Mouse (Mus musculus) lung, postnatal 10 days (tissue): ENCODE data around the gene Nubp2.

Experiments used
- DNase-seq: peaks from one replicate; pipeline ENCODE4 v3.0.0; 2021

The Nubp2 gene

DNA sequence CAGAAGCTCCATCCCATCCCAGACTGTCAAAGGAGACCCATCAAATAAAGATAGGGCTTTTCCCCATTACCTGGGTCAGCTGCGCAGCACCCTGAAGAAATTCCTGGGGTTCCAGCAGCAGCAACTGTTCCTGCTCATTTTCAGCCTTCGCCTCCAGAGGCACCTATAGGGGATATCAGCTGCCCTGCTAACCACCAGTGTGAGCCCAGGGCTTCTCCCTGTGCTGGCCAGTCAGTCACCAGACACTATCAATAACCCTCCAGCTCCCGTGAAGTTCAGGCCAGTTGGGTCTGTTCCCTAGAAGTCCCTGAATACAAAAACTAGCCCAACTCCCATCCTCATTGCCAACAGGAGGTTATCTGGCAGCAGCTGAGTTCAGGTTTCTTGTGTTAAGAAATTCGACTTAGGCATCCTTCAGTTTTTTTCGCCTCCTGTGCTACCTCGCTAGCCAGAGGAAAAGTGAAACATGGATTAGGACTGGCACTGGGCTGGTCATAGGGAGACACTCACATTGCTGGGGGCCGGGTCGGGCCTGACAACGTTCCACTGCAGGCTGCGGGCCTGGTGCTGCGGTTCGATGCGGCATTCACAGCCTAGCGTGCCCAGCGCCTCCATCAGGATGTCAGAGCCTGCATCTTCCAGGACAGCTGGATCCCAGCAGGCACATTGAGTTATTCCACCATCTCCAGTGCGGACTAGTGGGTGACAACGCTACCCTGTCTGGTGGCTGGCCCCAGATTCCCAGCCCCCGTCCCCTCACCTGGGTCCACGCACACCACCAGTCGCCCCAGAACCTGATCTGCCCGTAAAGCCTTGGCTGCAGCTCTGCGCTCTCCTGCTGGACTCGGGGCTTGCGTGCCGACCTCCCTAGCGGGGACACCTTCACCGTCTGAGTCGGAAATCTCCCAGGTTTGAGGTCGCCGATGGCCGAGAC lies 8.2 kb upstream of the Nubp2 start:
- DNase-seq: no peak

DNA sequence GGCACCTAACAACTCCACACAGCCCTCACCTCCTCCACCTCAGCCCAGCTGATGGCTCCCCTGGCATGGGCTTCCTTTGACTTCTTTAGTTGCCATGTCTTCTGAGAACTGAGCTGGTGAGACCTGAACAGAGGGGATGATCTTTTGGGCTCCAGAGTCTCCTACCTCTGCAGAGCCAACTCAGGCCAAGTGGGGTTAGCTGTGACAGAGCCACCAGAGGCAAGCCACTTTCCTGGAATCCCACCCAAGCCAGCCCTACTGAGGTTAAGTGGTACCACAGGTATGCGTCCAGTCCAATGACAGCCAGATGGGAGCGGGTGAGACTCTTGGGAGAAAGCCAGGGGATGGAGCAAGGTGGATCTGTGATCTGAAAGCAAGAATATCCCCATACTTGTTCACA lies 7.1 kb upstream of the Nubp2 start:
- no peak for DNase-seq

DNA sequence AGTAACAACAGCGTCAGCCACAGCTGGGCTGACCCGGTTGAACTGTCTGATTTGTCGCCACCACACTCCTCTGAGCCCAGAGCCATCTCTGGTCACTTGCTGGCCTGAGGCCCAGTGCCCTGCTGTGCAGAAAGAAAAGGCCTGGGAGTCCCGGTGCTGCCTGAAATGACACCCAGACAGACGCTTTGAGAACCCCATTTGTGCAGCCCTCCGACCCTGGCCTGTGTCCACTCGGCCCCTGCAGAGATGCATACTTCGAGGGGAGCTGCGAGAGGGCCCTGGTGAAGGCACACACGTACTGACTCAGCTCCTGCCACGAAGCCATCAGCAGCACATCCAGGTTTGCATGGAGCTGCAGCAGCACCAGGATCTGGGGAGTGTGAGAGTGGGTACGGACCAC lies 6.6 kb upstream of the Nubp2 start:
- no peak for DNase-seq

DNA sequence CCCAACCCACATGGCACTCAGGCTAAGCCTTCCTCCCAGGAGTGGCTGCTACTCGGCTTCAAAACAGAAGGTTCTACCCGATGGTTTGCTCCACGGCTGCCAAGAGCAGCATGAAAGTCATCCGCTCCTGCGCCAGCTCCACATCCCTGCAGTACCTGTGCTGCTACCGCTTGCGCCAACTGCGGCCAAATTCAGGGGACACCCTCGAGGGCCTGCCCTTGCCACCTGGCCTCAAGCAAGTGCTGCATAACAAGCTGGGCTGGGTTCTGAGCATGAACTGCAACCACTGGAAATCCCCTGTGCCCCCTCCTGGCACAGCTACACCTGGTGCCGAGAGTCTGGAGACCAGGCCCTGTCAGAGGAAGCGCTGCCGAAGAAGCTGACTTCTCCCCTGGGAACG lies 5.2 kb upstream of the Nubp2 start:
- peak; percentile 5 for DNase-seq

DNA sequence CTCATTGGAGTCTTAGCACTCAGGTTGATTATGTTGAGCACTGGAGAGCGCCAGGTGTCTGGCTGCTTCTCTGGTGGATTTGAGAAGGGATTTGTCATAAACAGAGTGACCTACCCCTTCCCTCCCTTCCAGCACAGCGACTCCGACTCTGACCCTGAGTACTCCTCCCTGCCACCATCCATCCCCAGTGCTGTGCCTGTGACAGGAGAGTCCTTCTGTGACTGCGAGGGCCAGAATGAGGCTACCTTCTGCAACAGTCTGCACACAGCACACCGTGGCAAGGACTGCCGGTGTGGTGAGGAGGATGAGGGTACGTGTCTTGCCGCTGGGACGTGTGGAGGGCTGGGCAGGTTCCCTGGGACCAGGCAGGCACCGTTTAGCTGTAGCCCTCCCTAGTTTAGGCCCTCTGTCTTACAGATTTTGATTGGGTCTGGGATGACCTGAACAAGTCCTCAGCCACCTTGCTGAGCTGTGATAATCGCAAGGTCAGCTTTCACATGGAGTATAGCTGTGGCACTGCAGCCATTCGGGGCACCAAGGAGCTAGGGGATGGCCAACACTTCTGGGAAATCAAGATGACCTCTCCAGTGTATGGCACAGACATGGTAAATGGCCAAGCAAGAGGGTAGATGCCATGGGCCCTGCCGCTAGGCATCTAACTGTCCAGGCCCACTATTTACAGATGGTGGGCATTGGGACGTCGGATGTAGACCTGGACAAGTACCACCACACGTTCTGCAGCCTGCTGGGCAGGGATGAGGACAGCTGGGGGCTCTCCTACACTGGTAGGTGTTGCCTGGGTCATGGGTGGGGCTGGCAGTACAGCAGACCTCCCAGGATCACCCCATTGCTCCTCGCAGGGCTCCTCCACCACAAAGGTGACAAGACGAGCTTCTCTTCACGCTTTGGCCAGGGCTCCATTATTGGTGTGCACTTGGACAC lies 4.3 kb upstream of the Nubp2 start:
- DNase-seq: no peak

DNA sequence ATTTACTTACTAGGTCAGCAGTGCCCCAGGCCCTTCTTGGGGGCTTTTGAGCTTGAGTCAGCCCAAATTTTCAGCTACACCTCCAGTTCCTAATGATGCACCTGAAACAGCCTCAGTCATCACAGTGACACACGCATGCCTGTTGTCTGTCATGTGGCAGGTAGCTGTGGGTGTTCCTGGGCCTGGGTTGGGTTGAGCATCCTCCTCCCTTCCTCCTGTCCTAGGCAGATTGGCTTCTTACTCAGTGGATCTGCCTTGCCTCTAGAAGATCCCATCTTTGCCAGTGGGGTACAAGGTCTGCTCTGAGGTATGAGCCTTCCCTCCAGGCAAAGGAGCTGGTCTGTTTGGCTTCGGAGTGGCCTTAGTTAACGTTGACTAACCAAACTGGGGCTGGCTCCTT lies 2.7 kb upstream of the Nubp2 start:
- no peak for DNase-seq

DNA sequence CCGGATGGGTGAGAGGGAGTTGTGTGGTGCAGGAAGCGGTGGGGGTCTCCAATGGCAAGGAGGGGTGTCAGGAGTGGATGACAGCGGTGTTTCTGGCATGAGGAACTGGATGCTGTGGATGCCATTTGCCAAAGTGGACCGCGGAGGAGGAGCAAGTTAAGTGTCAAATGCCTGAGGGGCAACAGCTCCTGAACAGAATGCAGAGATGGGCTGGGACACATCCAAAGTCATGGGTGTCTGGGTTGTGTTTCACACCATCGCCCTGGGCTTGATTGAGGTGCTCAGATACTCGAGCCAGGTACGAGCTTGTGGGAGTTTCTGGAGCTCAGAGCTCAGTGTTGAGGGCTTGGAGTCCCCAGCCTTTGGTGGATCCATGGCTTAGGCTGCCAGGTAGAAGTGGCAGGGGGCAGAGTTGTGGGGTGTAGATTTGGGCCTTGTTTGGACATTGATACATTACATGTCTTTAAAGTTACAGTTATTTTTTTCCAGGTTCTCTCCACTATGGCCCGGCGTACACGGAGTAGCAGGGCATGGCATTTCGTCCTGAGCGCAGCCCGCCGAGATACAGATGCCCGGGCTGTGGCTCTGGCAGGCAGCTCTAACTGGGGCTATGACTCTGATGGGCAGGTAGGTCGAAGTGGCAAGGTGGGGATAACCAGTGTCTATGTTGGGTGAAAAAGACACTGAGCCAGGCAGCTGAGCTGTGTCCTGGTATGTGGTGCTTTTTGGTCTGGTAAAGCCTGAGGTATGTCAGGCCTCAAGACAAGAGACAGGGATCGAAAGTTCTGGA lies 1.3 kb upstream of the Nubp2 start:
- no peak for DNase-seq

DNA sequence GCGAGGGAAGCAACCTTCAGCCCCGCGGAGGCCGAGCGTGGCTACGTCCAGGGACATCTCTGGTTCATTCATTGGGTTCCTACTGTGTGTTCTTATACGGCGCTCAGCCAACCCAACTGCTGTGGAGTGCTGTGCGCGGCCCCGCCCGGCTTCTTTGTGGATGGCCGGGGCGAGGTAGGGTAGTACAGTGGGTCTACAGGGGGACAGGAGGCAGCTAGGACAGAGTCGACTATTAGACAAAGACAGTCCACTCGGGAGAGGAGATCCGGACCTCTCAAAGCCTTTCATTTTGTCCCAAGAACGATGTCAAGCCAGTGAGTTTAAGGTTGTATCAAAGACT lies 753 bp upstream of the Nubp2 start:
- no peak for DNase-seq

DNA sequence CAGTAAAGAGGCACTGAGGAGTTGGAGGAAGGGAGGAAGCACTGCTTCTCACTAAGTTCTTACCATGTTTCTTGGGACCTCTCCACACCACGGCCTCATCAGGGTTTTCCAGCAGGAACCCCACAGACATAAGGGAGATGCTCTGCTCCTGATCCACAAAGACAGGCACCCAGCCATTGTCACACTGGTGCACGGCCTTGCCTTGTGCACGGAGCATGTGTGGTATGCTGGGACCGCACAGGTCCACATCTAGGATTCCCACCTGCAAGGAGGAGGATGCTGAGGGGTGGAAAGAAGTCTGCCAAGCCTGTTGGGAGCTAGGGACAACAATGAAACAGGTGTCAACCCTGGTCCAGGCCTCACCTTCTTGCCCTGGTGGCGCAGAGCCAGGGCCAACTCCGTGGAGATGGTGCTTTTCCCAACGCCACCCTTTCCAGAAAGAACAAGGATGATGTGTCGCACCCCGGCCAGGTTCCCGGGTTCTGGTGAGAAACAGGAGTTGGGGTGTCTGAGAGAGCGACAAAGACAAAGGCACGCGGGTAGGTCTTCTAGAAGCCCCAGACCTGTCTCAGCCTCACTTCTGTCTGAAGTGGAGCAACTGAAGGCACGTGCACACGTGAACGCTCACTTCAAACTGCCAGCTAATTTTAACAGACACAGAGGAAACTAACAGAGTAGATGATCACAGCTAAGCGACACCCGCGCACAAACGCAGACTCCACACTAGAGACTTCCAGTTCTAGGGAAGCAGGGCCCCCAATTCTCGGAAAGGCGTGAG lies 604 bp downstream of the Nubp2 start:
- no peak for DNase-seq

DNA sequence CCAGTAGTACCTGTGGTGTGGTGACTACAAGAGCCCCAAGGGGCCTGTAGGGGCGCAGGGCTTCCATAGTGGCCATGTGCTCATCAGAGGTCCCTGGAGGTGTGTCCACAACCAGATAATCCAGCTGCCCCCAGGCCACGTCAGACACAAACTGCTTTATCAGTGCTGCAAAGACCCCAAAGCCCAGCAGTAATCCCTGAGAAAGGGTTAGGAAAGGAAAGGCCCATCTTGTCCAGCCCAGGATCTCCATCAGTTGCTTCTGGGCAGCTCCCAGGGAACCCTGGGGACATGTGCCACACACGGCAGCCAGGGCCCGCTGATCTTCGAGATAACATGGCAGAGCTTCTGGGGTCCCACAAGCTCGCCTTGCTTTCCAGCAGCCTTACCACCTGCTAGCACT lies 1.8 kb downstream of the Nubp2 start:
- no peak for DNase-seq

DNA sequence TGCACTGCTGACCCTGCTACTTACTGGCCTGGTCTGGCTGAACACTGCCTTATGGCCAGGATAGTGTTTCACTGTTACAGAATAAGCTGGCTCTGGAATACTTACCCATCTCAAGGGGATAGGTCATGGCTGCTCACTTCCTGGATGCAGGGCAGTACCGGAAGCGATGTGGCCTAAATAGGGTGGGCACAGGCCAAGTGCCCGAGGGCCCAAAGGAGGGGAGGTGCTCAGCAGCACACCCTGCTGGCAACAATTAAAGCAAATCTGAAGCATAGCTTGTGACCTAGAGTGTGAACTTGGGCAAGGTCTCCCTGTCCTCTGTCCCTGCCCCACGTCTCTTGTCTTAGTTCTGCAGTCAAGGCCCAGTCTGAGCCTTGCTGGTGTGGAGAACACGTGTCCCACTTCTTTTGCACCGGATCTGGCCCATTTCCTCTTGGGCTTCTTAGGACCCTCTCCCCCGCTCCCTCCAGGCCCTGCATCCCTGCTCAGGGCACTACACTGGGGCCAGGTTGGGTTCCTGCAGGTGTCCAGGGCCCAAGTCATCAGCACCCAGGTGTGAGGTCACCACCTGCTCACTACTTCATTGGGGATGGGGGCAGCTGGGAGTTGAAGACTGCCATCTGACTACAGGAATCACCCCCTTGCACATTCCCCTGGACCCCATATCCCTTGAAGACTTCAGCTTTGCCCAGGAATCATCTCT lies 4.3 kb downstream of the Nubp2 start:
- peak; percentile 64 for DNase-seq

DNA sequence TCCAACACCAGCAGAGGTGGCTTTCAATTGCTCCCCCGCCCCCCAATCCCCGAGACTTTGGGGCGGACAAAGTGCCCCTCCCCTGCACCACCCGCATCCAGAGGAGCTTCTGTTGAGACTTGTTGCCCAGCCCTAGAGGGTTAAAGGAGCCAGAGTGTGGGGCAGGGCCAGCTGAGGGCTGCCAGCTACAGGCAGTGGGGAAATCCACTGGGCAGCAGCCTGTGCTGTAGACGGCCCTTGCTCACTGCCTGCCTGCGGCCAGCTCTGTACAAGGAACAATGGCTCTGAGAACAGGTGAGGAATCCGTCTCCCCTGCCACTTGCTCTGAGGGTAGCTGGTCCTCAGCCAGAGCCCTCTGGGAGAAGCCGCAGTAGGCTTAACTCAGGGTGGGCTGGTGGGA lies 7.6 kb downstream of the Nubp2 start:
- no peak for DNase-seq

DNA sequence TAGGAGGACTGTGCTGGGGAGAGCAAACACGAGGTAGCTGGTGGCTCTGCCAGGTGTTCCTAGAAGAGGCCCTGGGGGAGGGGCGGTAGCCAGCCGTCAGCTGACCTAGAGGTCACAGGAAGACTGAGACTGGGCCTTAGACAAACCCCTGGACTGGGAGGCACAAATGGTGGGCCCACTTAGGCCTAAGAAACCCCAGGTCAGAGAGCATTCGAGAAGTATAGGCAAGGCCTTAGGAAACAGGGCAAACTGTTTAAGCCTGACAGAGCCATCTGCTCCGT lies 8.1 kb downstream of the Nubp2 start:
- DNase-seq: peak; percentile 52

DNA sequence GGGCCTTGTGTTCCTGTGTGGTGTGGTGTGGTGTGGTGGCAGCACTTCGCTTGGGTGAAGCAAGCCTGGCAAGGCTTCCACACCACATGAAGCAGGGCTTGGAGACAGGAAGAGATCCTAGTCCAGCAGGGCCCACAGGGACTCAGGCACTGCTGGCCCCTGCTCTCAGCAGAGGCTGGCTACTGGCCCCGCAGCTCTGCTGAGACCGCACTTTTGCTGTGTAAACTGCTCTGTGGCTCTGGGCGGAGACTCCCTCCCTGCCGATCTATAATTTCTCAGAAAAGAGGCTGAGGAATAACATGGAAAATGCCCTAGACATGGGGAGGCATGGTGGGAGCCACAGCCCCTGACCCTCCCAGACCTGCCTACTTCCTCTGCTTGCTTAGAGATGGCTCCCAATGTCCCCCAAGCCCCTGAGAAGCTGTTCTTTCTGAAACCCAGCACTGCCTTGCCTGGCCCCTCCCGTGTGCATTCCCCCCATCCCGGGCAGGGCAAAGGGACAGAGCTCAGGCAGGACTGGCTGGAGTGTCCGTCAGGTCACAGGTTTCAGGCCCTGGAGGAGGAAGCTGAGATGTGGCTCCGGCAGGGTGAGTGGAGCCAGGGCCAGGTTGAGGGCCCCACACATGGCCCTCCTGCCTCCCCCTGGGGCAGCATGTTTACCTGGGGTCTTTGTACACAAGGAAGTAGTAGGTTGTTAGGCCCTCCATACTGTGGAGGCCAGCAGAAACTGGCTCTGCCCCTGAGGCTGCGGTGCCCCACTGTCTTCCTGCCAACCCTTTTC lies 8.6 kb downstream of the Nubp2 start:
- DNase-seq: no peak

DNA sequence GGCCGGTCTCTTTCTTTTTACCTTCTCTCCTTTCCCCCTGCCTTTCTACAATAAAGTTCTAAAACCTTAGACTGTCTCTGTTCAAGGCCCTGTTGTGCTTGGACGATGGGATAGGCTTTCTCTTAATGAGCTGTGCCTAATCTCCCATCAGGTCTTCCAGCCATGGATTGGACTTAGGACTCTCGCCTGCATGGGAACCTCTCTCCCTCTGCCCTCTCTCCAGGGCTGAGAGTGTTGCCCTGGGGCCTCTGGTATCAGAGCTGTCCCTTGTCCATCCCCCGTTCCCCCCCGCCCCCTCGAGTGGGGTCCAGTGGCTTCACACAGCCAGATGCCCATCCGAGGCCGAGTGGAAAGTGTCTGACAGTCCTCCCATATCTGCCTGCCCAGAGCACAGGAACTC lies 11.2 kb downstream of the Nubp2 start:
- DNase-seq: no peak

DNA sequence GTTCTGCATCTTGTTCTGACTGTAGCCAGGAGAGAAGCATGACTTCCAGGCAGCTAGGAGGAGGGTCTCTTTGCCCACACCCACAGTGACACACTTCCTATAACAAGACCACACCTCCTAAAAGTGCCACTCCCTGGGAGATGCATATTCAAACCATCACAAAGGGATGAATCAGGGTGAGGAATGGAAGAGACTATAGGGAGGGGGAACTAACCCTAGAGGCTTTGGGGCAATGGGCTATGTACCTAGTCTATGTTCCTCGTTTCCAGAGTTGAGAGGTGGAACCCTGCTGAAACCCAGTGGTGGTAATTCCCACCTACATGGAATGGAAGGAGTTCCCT lies 11.8 kb downstream of the Nubp2 start:
- no peak for DNase-seq

DNA sequence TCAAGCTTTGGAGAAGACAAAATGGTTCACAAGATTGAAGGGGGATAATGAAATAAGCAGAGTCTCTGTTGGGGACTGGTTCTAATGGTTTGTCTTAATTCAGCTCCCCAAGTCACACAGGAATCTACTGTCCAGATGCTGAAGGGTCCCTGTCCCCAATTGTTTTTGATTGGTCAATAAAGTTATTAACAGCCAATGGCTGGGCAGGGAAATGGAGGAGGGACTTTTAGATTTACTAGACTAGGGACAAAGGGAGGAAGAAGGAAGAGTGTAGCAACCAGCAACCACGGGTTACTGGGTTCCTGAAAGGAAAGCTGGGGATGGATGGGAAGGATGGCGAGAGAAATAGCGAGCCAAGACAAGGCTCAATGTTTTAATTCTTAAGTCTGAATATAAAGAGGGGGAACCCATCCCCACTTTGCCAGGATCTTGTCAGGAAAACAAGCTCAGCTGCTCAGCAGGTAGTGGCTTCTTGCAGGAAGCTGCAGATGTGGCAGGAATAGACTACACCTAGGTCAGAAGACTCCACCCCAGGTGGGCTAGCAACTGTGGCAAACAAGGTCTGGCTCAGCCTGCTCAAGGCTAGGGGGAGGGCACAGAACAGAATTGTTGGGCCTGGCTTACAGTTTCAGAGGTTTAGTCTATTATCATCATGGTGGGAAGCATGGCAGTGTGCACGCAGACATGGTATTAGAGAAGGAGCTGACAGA lies 12.3 kb downstream of the Nubp2 start:
- no peak for DNase-seq

DNA sequence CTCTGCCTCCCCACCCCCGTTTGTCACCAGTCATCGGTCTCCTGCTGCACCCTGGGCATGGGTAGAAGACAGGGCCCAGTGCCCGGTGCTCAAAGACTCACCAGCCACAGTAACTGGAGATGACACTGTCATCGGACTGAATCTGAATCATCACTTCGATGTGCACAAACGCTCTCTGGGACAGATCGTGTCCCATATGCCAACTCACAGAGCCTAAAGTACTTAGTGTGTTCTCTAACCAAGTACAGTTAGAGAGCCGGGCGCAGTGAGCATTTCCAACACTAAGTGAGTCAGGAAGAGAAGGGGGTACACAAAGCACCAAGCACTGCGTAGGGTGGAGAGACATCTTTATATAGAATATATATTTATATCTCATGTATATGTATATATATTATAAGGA lies 18.2 kb downstream of the Nubp2 start:
- DNase-seq: no peak

DNA sequence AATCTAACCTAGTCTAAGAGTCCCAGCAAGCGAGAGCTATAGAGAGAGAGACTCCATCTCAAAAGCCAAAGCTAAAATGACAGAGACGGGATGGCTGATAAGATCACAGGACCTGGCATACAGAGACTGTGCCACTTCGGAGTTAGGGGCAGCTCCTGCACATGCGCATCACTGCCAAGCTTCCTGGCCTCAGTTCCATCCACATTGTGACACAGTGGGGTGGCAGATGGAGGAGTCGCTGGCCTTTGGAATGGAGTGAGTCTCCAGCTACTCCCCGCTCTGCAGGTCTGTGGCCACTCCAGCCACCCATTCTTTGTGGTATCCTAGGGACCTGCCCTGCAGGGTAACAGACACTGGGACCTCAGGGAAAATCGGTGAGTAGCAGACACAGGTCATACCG lies 20.4 kb downstream of the Nubp2 start, which contains the start of gene Igfals:
TSS of gene Igfals (plus strand) at position 222 of the 400 bp plus-strand sequence.
- DNase-seq: no peak

DNA sequence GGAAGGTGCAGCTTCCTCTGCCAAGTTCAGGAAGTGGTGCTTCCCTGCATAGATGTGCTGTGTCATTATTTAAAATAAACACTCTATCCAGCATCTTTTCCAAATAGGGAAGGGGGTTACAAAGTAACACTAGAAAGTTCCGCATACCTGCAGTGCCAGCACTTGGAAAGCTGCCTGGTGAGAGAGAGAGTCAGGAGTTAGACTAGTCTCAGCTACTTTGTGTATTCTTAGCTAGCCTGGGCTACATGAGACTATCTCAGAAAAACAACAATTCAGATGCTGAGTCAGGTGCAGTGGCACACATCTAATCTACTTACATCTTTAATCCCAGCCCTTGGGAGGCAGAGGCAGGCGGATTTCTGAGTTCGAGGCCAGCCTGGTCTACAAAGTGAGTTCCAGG lies 24.4 kb downstream of the Nubp2 start:
- no peak for DNase-seq

DNA sequence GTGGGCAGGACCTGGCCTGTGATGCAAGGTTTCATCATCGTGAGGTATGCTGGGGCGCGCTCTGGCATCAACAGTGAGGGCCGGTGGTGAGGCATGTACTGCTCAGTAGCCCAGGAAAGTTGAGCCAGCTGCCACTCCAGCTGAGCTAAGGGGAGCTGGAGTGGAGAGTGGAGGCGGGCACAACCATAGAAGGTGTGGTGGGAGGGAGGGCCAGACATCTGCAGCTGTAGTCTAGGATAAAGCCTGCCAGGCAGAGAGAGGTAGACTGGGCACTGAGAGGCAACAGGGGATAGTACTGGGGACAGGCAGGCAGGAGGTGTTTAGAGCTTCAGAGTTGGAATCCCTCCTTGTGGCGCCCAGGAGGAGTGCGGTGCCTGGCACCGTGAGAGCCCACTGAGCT lies 26.1 kb downstream of the Nubp2 start:
- DNase-seq: no peak
